Mouse (Mus musculus): ENCODE measurements around the gene Irs3. TPM values are rescaled to one million over a fixed set of nuclear protein-coding genes. Genes with fewer than 3 reads are reported as not detected.

The Irs3 gene
- polyA plus RNA-seq (2014; fragmentation: Illumina TruSeq; extraction: RNeasy Lipid Tissue Mini Kit (QIAGEN cat#74804)) = not detected

GRCm38 (mm10) chr5:137645652-137646091, at the start of gene Irs3:
TSS of gene Irs3 (minus strand) at chr5:137645714.

GRCm38 (mm10) chr5:137684294-137685123, 39.0 kb upstream of the Irs3 start, which contains the start of gene Agfg2:
TSS of gene Agfg2 (minus strand) at chr5:137684726.

GRCm38 (mm10) chr5:137641054-137641453, 4.5 kb downstream of the Irs3 start, which contains the start of gene Sap25:
TSS of gene Sap25 (plus strand) at chr5:137641334.

GRCm38 (mm10) chr5:137628498-137629305, 16.8 kb downstream of the Irs3 start, which contains the start of the genes Fbxo24, Lrch4 and Gm20605:
TSS of gene Fbxo24 (minus strand) at chr5:137629002.
TSS of gene Lrch4 (plus strand) at chr5:137629121.
TSS of gene Gm20605 (plus strand) at chr5:137629175.

GRCm38 (mm10) chr5:137613550-137613949, 32.0 kb downstream of the Irs3 start, which contains the start of gene Pcolce:
TSS of gene Pcolce (minus strand) at chr5:137613784.

GRCm38 (mm10) chr5:137600619-137601364, 44.7 kb downstream of the Irs3 start, which contains the start of gene Mospd3:
TSS of gene Mospd3 (minus strand) at chr5:137601058.

Other genes starting within 250 kb of the Irs3 start
- gene Zan, start 168.7 kb downstream of the Irs3 start, polyA plus RNA-seq (2014; fragmentation: Illumina TruSeq; extraction: RNeasy Lipid Tissue Mini Kit (QIAGEN cat#74804)) = not detected
- not detected for gene Pop7, start 143.2 kb downstream of the Irs3 start, polyA plus RNA-seq (2014; fragmentation: Illumina TruSeq; extraction: RNeasy Lipid Tissue Mini Kit (QIAGEN cat#74804))
- 2.0 TPM for gene Gigyf1, start 127.2 kb downstream of the Irs3 start, polyA plus RNA-seq (2014; fragmentation: Illumina TruSeq; extraction: RNeasy Lipid Tissue Mini Kit (QIAGEN cat#74804))
- not detected for gene Epo, start 112.5 kb downstream of the Irs3 start, polyA plus RNA-seq (2014; fragmentation: Illumina TruSeq; extraction: RNeasy Lipid Tissue Mini Kit (QIAGEN cat#74804))
- 0.46 TPM for gene Gnb2, start 112.2 kb downstream of the Irs3 start, polyA plus RNA-seq (2014; fragmentation: Illumina TruSeq; extraction: RNeasy Lipid Tissue Mini Kit (QIAGEN cat#74804))
- gene Actl6b, start 92.2 kb downstream of the Irs3 start, polyA plus RNA-seq (2014; fragmentation: Illumina TruSeq; extraction: RNeasy Lipid Tissue Mini Kit (QIAGEN cat#74804)) = not detected
- not detected for gene Tfr2, start 75.9 kb downstream of the Irs3 start, polyA plus RNA-seq (2014; fragmentation: Illumina TruSeq; extraction: RNeasy Lipid Tissue Mini Kit (QIAGEN cat#74804))
- not detected for gene Mospd3, start 44.7 kb downstream of the Irs3 start, polyA plus RNA-seq (2014; fragmentation: Illumina TruSeq; extraction: RNeasy Lipid Tissue Mini Kit (QIAGEN cat#74804))
- 12.5 TPM for gene Pcolce, start 31.9 kb downstream of the Irs3 start, polyA plus RNA-seq (2014; fragmentation: Illumina TruSeq; extraction: RNeasy Lipid Tissue Mini Kit (QIAGEN cat#74804))
- not detected for gene Fbxo24, start 16.7 kb downstream of the Irs3 start, polyA plus RNA-seq (2014; fragmentation: Illumina TruSeq; extraction: RNeasy Lipid Tissue Mini Kit (QIAGEN cat#74804))
- 0.37 TPM for gene Lrch4, start 16.6 kb downstream of the Irs3 start, polyA plus RNA-seq (2014; fragmentation: Illumina TruSeq; extraction: RNeasy Lipid Tissue Mini Kit (QIAGEN cat#74804))
- gene Gm20605, start 16.5 kb downstream of the Irs3 start, polyA plus RNA-seq (2014; fragmentation: Illumina TruSeq; extraction: RNeasy Lipid Tissue Mini Kit (QIAGEN cat#74804)) = not detected
- gene Sap25, start 4.4 kb downstream of the Irs3 start, polyA plus RNA-seq (2014; fragmentation: Illumina TruSeq; extraction: RNeasy Lipid Tissue Mini Kit (QIAGEN cat#74804)) = not detected
- gene Agfg2, start 39.0 kb upstream of the Irs3 start, polyA plus RNA-seq (2014; fragmentation: Illumina TruSeq; extraction: RNeasy Lipid Tissue Mini Kit (QIAGEN cat#74804)) = 7.5 TPM
- not detected for gene Nyap1, start 95.9 kb upstream of the Irs3 start, polyA plus RNA-seq (2014; fragmentation: Illumina TruSeq; extraction: RNeasy Lipid Tissue Mini Kit (QIAGEN cat#74804))
- 0.86 TPM for gene Tsc22d4, start 100.0 kb upstream of the Irs3 start, polyA plus RNA-seq (2014; fragmentation: Illumina TruSeq; extraction: RNeasy Lipid Tissue Mini Kit (QIAGEN cat#74804))
- gene Ppp1r35, start 133.1 kb upstream of the Irs3 start, polyA plus RNA-seq (2014; fragmentation: Illumina TruSeq; extraction: RNeasy Lipid Tissue Mini Kit (QIAGEN cat#74804)) = 2.3 TPM
- 13.7 TPM for gene Mepce, start 141.9 kb upstream of the Irs3 start, polyA plus RNA-seq (2014; fragmentation: Illumina TruSeq; extraction: RNeasy Lipid Tissue Mini Kit (QIAGEN cat#74804))
- gene Zcwpw1, start 142.1 kb upstream of the Irs3 start, polyA plus RNA-seq (2014; fragmentation: Illumina TruSeq; extraction: RNeasy Lipid Tissue Mini Kit (QIAGEN cat#74804)) = 6.6 TPM
- gene Pilra, start 190.6 kb upstream of the Irs3 start, polyA plus RNA-seq (2014; fragmentation: Illumina TruSeq; extraction: RNeasy Lipid Tissue Mini Kit (QIAGEN cat#74804)) = 0.46 TPM
- gene Pilrb1, start 212.4 kb upstream of the Irs3 start, polyA plus RNA-seq (2014; fragmentation: Illumina TruSeq; extraction: RNeasy Lipid Tissue Mini Kit (QIAGEN cat#74804)) = not detected
- 0.86 TPM for gene Pilrb2, start 226.1 kb upstream of the Irs3 start, polyA plus RNA-seq (2014; fragmentation: Illumina TruSeq; extraction: RNeasy Lipid Tissue Mini Kit (QIAGEN cat#74804))

Data from ovary, adult 10 weeks (tissue).